Mouse (Mus musculus) liver, embryonic 13.5 days (tissue): ENCODE measurements around the gene Lrp4. TPM values are rescaled to one million over a fixed set of nuclear protein-coding genes. Genes with fewer than 3 reads are reported as not detected.
"Not testable (repeated sequence)": the region's sequence is repeated elsewhere in the genome, so short reads cannot be mapped to it uniquely, and the experiment has no call there.

ENCODE experiments used
- ATAC-seq: fragments of 200-750 bp; cut with Nextera tagmentation; 2 replicates; pipeline ENCODE4 v1.8.0; 2017; ENCODE audit warnings: low read depth, mild to moderate bottlenecking, moderate number of reproducible peaks, moderate library complexity
- DNase-seq: peaks from one replicate; pipeline ENCODE4 v3.0.0; 2022
- H3K27ac ChIP-seq: fragments of 300-500 bp; sonication (generic); 2 replicates; pipeline ENCODE4 v1.5.1; 2015; ENCODE audit warnings: moderate library complexity, mild to moderate bottlenecking, inconsistent platforms
- H3K27me3 ChIP-seq: fragments of 300-500 bp; sonication (generic); 2 replicates; pipeline ENCODE4 v1.6.1; 2015; ENCODE audit warnings: mild to moderate bottlenecking, inconsistent platforms
- H3K36me3 ChIP-seq: fragments of 300-500 bp; sonication (generic); 2 replicates; pipeline ENCODE4 v1.6.1; 2015; ENCODE audit warnings: mild to moderate bottlenecking, inconsistent platforms
- H3K4me1 ChIP-seq: fragments of 300-500 bp; sonication (generic); replicated peaks from 2 replicates; pipeline ENCODE4 v1.6.1; 2015; ENCODE audit warnings: inconsistent platforms
- H3K4me2 ChIP-seq: fragments of 300-500 bp; sonication (generic); 2 replicates; pipeline ENCODE4 v1.6.1; 2015; ENCODE audit warnings: inconsistent platforms, mild to moderate bottlenecking, moderate library complexity
- H3K4me3 ChIP-seq: fragments of 300-500 bp; sonication (generic); replicated peaks from 2 replicates; pipeline ENCODE4 v1.5.1; 2015; ENCODE audit warnings: mild to moderate bottlenecking, inconsistent platforms
- H3K9ac ChIP-seq: fragments of 300-500 bp; sonication (generic); 2 replicates; pipeline ENCODE4 v1.6.1; 2015; ENCODE audit warnings: mild to moderate bottlenecking, inconsistent platforms
- H3K9me3 ChIP-seq: fragments of 300-500 bp; sonication (generic); replicated peaks from 2 replicates; pipeline ENCODE4 v1.6.1; 2016; ENCODE audit warnings: inconsistent platforms
- WGBS: fragments of 180-500 bp; shearing (Covaris S2); methylation state at CpG from one replicate; pipeline ENCODE4 v1.1.7; 2015; ENCODE audit not compliant: insufficient replicate concordance; 5-methylcytosine and 5-hydroxymethylcytosine counted together
- polyA plus RNA-seq: library from polyadenylated mRNA; unstranded; fragments of >200 nt; fragmentation: Nextera tagmentation; extraction: Ambion mirVana; gene quantifications from 2 replicates; pipeline ENCODE4 v1.2.1, GENCODE M21; 2015

The Lrp4 gene
- polyA plus RNA-seq, 1 experiment from 2014 or later, result 0.93 TPM

DNA sequence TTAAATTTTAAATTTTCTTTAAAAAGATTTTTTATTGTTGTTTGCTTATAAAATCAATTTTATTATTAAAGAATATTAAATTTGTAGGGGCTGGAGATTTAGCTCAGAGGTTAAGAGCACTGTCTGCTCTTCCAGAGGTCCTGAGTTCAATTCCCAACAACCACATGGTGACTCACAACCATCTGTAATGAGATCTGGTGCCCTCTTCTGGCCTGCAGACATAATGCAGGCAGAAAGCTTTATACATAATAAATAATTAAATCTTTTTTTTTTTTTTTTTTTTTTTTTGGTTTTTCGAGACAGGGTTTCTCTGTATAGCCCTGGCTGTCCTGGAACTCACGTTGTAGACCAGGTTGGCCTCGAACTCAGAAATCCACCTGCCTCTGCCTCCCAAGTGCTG lies 30.0 kb downstream of the Lrp4 start:
- H3K36me3 ChIP-seq, H3K4me2 ChIP-seq, H3K27ac ChIP-seq, ATAC-seq, H3K9me3 ChIP-seq, H3K4me3 ChIP-seq, H3K9ac ChIP-seq, H3K27me3 ChIP-seq, DNase-seq, H3K4me1 ChIP-seq: not testable (repeated sequence)
- 33% methylated on average over 3 of the region's 3 CpGs for WGBS

DNA sequence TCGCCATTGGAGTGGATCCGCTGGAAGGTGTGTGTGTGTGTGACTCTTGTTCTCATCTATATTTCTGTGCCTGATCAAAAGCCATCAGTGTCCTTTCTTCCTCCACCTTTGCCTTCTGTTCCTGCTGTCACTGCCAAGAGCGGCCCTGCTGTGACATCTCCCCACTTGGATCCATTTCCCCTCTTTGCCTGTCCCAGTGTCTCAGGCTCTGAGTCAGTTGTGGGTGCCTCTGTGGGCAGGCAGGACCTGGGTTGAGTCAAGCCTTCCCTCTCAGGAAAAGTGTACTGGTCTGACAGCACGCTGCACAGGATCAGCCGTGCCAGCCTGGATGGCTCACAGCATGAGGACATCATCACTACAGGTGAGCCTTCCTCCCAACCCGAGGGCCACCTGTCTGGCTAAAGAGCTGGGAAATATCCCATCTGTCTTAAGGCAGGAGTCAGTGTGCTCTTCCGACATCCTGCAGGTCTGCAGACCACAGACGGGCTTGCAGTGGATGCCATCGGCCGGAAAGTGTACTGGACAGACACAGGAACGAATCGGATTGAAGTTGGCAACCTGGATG lies 34.8 kb downstream of the Lrp4 start:
- Histone ChIP-seq H3K27me3 (no peaks in the 10 kb centered on the region), H3K4me2 (no peak overlapping the region), H3K27ac (no peak overlapping the region), H3K36me3 (peaks cover 15% of the 10 kb centered on the region; the same call in 1 of the 2 replicates), H3K9me3 (no peaks in the 10 kb centered on the region), H3K9ac (no peak overlapping the region), H3K4me3 (no peak overlapping the region), H3K4me1 (no peaks in the 10 kb centered on the region)
- DNase-seq (no peak), ATAC-seq (no peak)
- WGBS, result 76% methylated on average over 12 of the region's 12 CpGs

DNA sequence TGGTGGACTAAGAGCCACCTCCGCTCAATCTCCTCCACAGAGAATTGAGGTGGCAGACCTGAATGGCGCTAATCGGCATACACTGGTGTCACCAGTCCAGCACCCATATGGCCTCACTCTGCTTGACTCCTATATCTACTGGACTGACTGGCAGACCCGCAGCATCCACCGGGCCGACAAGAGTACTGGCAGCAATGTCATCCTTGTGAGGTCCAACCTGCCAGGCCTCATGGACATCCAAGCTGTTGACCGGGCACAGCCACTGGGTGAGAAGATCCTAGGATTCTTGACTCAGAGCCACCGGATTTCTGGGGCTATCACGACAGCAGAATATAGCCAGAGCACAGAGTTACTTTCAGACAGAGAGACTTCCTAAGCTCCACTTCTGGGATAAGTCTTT lies 36.7 kb downstream of the Lrp4 start:
- H3K9ac ChIP-seq, result no peak overlapping the region
- H3K4me3 ChIP-seq, result no peak overlapping the region
- ATAC-seq, result no peak
- no peaks in the 10 kb centered on the region for H3K9me3 ChIP-seq
- H3K27ac ChIP-seq, result no peak overlapping the region
- peaks cover 20% of the 10 kb centered on the region; the same call in 1 of the 2 replicates for H3K36me3 ChIP-seq
- no peaks in the 10 kb centered on the region for H3K4me1 ChIP-seq
- DNase-seq, result no peak
- no peaks in the 10 kb centered on the region for H3K27me3 ChIP-seq
- no peak overlapping the region for H3K4me2 ChIP-seq
- WGBS, result 81% methylated on average over 9 of the region's 9 CpGs

DNA sequence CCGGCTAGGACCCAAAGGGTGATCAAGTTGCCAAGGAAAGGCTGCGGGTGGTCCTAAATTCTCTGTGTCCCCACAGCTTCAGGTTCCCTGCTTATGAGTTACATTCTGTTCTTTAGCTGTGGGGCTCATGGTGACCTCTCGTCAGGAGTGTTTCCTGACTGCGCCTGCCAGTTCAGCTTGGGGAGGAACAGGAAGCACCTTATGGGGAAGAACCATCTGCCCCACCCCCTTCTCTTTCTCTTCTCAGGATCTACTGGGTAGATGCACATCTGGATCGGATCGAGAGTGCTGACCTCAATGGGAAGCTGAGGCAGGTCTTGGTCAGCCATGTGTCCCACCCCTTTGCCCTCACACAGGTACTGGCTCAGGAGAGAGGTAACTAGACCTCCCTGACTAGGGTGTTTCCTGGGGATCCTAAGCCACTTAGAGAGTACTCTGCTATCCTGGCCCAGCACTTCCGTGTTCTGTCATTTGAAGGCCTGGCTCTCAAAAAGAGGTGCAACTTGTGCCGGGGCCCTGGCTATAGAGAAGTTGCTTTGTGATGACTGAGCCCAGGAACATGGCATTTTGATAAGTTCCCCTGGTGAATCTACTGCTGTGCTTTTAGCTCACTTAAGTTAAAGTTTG lies 40.9 kb downstream of the Lrp4 start:
- H3K9me3 ChIP-seq, result no peaks in the 10 kb centered on the region
- 44% methylated on average over 8 of the region's 8 CpGs for WGBS
- no peak overlapping the region for H3K27ac ChIP-seq
- no peak overlapping the region for H3K4me2 ChIP-seq
- no peak overlapping the region for H3K9ac ChIP-seq
- ATAC-seq (no peak), DNase-seq (no peak)
- no peaks in the 10 kb centered on the region for H3K4me1 ChIP-seq
- no peak overlapping the region for H3K4me3 ChIP-seq
- H3K27me3 ChIP-seq, result no peaks in the 10 kb centered on the region
- peaks cover 22% of the 10 kb centered on the region for H3K36me3 ChIP-seq

DNA sequence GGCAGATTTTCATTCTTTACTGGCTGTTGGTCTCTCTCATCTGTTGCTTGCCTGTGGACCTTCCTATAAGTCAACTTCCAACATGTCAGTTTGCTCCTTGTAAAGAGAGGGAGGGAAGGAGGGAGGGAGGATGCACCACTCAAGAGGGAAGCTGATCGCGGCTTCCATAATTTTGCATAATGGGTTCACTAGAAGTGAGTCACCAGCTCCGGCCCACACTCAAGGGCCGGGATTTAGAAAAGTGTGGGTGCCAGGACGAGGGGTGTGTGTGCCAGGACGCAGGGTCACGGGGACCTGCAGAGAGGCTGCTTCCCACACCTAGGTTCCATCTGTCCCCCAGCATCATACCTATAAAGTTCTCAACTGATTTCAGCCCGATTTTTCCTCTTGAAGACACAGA lies 50.8 kb downstream of the Lrp4 start:
- H3K4me1 ChIP-seq, result no peaks in the 10 kb centered on the region
- H3K4me3 ChIP-seq, result no peak overlapping the region
- no peaks in the 10 kb centered on the region for H3K27me3 ChIP-seq
- no peaks in the 10 kb centered on the region for H3K9me3 ChIP-seq
- ATAC-seq (no peak), DNase-seq (no peak)
- 66% methylated on average over 8 of the region's 8 CpGs for WGBS
- H3K27ac ChIP-seq, result no peak overlapping the region
- no peak overlapping the region for H3K9ac ChIP-seq
- no peak overlapping the region for H3K4me2 ChIP-seq
- H3K36me3 ChIP-seq, result peaks cover 5% of the 10 kb centered on the region; the same call in 1 of the 2 replicates

DNA sequence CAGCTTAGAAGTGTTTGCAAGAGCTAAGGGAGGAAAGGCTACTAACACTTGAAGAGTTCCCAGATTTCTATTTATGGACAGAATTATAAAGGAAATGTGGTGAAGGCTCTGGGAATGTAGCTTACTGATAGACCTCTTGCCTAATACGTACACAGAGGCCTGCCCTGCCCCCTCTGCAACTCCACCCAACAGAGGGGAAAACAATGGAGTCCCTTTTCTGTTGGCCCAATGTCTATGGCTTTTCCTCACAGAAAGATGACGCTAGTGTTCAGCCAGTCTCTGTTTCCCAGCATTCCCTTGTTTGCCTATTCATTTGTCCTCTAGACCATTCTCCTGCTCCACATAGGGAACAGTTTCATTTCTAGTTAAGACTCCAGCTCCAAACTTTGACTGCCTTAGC lies 59.9 kb downstream of the Lrp4 start:
- H3K27me3 ChIP-seq, result no peaks in the 10 kb centered on the region
- ATAC-seq, result peak; percentile 63
- no peak overlapping the region for H3K4me3 ChIP-seq
- DNase-seq, result no peak
- no peaks in the 10 kb centered on the region for H3K36me3 ChIP-seq
- no peak overlapping the region for H3K4me2 ChIP-seq
- no peaks in the 10 kb centered on the region for H3K9me3 ChIP-seq
- peaks cover 8% of the 10 kb centered on the region; the same call in 1 of the 2 replicates for H3K4me1 ChIP-seq
- 25% methylated on average over 2 of the region's 2 CpGs for WGBS
- H3K9ac ChIP-seq, result no peak overlapping the region
- peak overlapping the region; percentile 18; the same call in 1 of the 2 replicates for H3K27ac ChIP-seq

DNA sequence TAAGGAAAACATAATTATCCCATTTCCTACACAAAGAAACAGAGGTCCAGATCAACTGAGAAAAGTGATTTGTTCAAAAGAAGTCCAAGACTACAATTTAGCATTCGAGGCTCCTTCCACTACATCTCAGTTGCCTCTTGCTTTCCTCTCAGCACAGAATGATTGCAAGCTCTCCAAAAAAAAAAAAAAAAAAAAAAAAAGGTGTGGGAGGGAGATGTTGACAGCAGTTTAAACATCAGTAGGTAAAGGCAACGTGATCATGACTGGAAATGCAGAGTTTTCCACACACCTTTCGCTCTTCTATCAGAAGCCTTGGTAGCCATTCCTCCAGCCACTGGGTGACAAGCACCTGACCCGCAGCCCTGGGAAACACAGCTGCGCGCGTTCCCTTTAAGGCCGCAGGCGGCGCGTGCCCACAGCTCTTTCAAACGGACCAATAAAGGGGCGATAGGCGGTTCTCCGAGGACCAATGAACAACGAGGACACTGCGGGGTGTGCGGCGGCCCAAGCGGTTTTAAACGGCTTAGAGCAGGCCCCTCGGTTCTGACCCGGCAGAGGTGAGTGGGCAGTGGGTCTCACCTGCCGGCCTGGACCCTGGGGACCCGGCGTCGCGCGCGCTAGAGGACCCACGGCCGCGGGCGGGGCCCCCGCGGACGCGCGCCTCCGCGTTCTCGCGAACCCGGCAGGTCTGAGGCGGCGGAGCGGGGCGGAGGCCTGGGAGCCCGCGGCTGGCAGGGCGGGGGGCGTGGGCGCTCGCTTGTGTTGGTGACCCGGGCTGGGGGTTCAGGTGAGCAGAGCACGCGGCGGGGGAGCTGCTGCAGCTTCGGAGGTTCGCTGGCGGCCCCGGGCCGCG lies 69.2 kb downstream of the Lrp4 start, which contains the start of gene Ckap5:
TSS of gene Ckap5 (plus strand) at position 469 of the 853 bp plus-strand sequence.
- Histone ChIP-seq H3K9ac (peak within 1 kb of the TSS; percentile 97), H3K27ac (peak within 1 kb of the TSS; percentile 84), H3K9me3 (no peaks in the 10 kb centered on the region), H3K36me3 (peaks cover 22% of the 10 kb centered on the region), H3K4me1 (peaks cover 28% of the 10 kb centered on the region), H3K4me3 (peak within 1 kb of the TSS; percentile 99), H3K4me2 (peak within 1 kb of the TSS; percentile 84), H3K27me3 (no peaks in the 10 kb centered on the region)
- ATAC-seq (peak; percentile 99), DNase-seq (peak; percentile 89)
- under 1% methylated on average over 63 of the region's 64 CpGs for WGBS

DNA sequence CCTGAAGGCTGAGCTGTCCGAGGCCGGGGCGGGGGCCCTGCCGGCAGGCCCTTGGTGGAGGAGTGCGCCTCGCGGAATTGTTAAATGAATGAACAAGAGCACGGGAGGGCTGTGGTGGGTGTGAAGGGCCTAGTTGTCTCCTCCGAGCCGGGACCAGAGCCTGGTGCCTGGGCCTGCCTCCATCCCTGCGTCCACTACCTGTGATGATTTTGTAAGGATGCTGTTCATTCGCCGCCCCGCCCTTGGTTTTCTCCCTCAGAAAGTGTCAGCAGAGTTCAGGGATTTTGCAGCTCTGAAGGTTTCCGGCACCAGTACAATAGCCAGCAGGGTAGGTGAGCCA lies 69.8 kb downstream of the Lrp4 start:
- Histone ChIP-seq H3K9ac (peak overlapping the region; percentile 97), H3K4me1 (peaks cover 28% of the 10 kb centered on the region), H3K4me2 (peak overlapping the region; percentile 84), H3K9me3 (no peaks in the 10 kb centered on the region), H3K27me3 (no peaks in the 10 kb centered on the region), H3K4me3 (peak overlapping the region; percentile 99), H3K27ac (peak overlapping the region; percentile 84), H3K36me3 (peaks cover 22% of the 10 kb centered on the region)
- DNase-seq, result peak; percentile 26
- ATAC-seq, result no peak
- WGBS, result 0% methylated on average over 15 of the region's 15 CpGs

DNA sequence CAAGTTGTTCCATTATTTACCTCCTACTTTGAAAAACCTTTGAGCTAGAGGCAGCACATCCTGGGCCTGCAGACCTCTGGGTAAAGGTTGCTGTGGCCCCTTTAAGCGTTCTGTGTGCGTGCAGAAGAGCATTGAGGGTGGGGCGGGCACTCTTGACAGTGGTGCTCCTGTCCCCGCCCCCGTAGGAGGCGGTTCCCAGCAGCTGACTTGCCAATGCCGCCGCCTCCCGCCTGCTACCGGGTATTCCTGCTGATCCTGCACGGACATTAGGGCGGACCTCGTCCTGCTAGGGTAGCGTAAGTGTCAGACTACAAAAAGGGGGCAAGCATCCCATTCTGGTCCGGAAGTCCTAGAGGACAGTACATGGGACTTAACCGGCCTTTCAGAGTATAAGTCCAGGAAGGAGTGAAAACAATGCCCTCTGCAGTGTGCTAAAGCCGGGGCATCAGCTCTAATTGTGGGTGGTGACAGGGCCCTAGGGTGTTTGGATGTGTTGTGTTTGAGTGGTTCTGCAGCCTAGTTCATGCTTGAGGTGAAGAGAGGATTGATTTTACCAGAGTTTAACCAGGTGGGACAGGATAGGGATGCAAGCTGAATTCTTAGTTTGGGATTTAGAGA lies 80.4 kb downstream of the Lrp4 start:
- peak overlapping the region; percentile 57 for H3K4me3 ChIP-seq
- no peaks in the 10 kb centered on the region for H3K9me3 ChIP-seq
- DNase-seq (peak; percentile 87), ATAC-seq (peak; percentile 99)
- H3K27ac ChIP-seq, result no peak overlapping the region; the same call in 1 of the 2 replicates
- H3K36me3 ChIP-seq, result peaks cover 5% of the 10 kb centered on the region; the same call in 1 of the 2 replicates
- peak overlapping the region; percentile 61 for H3K9ac ChIP-seq
- H3K4me2 ChIP-seq, result peak overlapping the region; percentile 83
- 5% methylated on average over 17 of the region's 17 CpGs for WGBS
- H3K27me3 ChIP-seq, result no peaks in the 10 kb centered on the region
- peaks cover 30% of the 10 kb centered on the region for H3K4me1 ChIP-seq
